Mouse (Mus musculus): ENCODE data around the gene Slc2a5.

The Slc2a5 gene

GRCm38 (mm10) chr4:150151045-150151444 is 32.0 kb downstream of the Slc2a5 start:
- DNase-seq = no peak

GRCm38 (mm10) chr4:150152483-150152882 is 33.4 kb downstream of the Slc2a5 start:
- no peak for DNase-seq

- no peak for DNase-seq
These were observed 36.2 kb downstream of the Slc2a5 start for GRCm38 (mm10) chr4:150155301-150155700.

GRCm38 (mm10) chr4:150155731-150156130 is 36.6 kb downstream of the Slc2a5 start:
- no peak for DNase-seq

GRCm38 (mm10) chr4:150157348-150157882 is 38.3 kb downstream of the Slc2a5 start:
- no peak for DNase-seq

GRCm38 (mm10) chr4:150159458-150159857 is 40.4 kb downstream of the Slc2a5 start:
- DNase-seq = no peak

- no peak for DNase-seq
These were observed 43.6 kb downstream of the Slc2a5 start for GRCm38 (mm10) chr4:150162561-150163169.

- no peak for DNase-seq
These were observed 45.8 kb downstream of the Slc2a5 start for GRCm38 (mm10) chr4:150164875-150165274.

- no peak for DNase-seq
These were observed 49.3 kb downstream of the Slc2a5 start for GRCm38 (mm10) chr4:150168406-150168805.

- DNase-seq = no peak
These were observed 53.0 kb downstream of the Slc2a5 start for GRCm38 (mm10) chr4:150172107-150172506.

- DNase-seq = peak; percentile 51
These were observed 54.2 kb downstream of the Slc2a5 start for GRCm38 (mm10) chr4:150173281-150173680.

GRCm38 (mm10) chr4:150174027-150174426 is 54.9 kb downstream of the Slc2a5 start:
- DNase-seq = no peak

GRCm38 (mm10) chr4:150176535-150176934 is 57.5 kb downstream of the Slc2a5 start:
- peak; percentile 37 for DNase-seq

GRCm38 (mm10) chr4:150177122-150177521 is 58.0 kb downstream of the Slc2a5 start:
- DNase-seq = no peak

- no peak for DNase-seq
These were observed 59.0 kb downstream of the Slc2a5 start for GRCm38 (mm10) chr4:150178131-150178530.

GRCm38 (mm10) chr4:150181304-150181703 is 62.2 kb downstream of the Slc2a5 start:
- DNase-seq = no peak

- no peak for DNase-seq
These were observed 69.2 kb downstream of the Slc2a5 start for GRCm38 (mm10) chr4:150188236-150188635.

GRCm38 (mm10) chr4:150192199-150192598 is 73.1 kb downstream of the Slc2a5 start:
- DNase-seq = no peak
